Mouse (Mus musculus) heart, postnatal 0 days (tissue): ENCODE results near the gene Gm10961.

ENCODE experiments used
- CTCF ChIP-seq: IDR thresholded peaks from 2 replicates; pipeline ENCODE4 v1.5.1; 2016; ENCODE audit warnings: antibody characterized with exemption, control low read depth, low read depth
- EP300 ChIP-seq: IDR thresholded peaks from 2 replicates; pipeline ENCODE4 v1.6.1; 2016; ENCODE audit warnings: antibody characterized with exemption, low read depth

DNA sequence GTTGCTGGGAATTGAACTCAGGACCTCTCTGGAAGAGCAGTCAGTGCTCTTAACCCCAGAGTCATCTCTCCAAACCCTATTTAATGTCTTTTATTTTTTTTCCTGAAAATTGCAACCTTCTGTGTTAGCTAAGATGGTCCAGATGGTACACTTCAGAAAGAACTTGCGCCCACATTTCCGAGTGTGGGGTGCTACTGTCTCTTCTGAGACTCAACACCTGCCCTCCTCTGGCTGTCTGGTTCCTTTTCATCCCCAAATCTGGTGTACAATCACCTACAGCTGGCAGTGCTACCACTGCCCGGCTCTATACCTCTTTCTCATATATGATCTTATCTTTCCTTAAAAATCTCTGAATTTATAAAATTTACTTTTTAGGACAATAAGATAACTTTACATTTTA is 21.8 kb downstream of the Gm10961 start:
- no peak for TF ChIP-seq CTCF
- no peak for TF ChIP-seq EP300
